ENCODE assay signal across 7 mouse cellular contexts in the genomic region with DNA sequence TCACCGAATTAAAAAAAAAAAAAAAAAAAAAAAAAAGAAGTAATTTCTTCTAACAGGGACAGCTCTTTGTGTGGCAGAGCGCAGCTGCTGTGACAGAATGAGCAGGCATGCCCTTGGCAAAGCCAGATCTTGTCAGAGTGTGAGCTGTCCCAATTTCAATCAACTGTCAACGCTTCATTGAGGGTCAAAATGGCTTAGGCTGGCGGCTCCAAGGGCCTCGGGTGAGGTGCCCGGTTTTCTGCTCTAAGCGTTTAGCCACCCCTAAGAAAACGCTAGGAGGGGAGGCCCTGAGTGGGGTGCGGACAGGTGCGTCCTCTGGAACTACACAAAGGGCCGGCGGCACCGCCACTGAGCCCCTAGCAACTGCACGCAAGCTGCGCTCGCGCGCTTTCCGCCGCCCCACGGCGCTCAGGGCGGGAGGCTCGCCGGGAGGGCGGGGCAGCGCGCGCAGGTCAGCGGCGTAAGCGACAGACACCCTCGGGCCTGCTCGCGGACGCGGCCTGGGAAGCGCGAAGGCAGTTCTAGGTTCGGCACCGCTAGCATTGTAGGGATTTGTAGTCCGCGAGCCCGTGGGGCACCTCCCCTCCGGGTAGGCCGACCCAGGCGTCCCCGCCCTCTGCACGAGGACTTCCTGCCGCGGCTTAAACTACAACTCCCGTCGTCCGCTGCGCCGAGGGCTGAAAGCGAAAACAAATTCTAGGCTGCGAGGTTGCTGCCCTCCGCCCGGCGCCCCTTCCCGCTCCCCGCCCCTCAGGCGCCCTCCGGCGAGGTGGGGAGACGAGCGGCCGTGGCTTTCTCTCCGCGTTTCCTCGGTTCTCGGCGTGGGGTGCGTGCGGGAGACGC. TPM values are rescaled to one million over a fixed set of nuclear protein-coding genes. Genes with fewer than 3 reads are reported as not detected.
DNase-seq lines count a peak whose midpoint lies in the region; ATAC-seq lines count a peak whose summit lies in the region.

No protein-coding gene starts in this region.

- H3K4me1 ChIP-seq in embryonic facial prominence, embryonic 11.5 days (ENCODE audit: control insufficient read depth, insufficient read depth, low read length) = no peaks in the 10 kb centered on the region
- peaks cover 27% of the 10 kb centered on the region for H3K4me1 ChIP-seq in limb, embryonic 10.5 days
- peaks cover 33% of the 10 kb centered on the region for H3K4me1 ChIP-seq in midbrain, embryonic 13.5 days (replicated peaks)

- H3K9ac ChIP-seq in embryonic facial prominence, embryonic 11.5 days (replicated peaks; ENCODE audit: low read length) = peak overlapping the region; percentile 89
- peak overlapping the region; percentile 91 for H3K9ac ChIP-seq in midbrain, embryonic 13.5 days (replicated peaks)

- H3K9me3 ChIP-seq in embryonic facial prominence, embryonic 11.5 days (replicated peaks; ENCODE audit: control insufficient read depth, low read length) = no peaks in the 10 kb centered on the region
- no peaks in the 10 kb centered on the region; the same call in 1 of the 2 replicates for H3K9me3 ChIP-seq in limb, embryonic 10.5 days (replicated peaks)
- H3K9me3 ChIP-seq in midbrain, embryonic 13.5 days = no peaks in the 10 kb centered on the region

- peak; percentile 100 for ATAC-seq in embryonic facial prominence, embryonic 11.5 days (replicated peaks; ENCODE audit: insufficient number of reproducible peaks, low FRiP score, low TSS enrichment, low read depth)
- ATAC-seq in granulocyte monocyte progenitor cell, adult 5-6 weeks (replicated peaks; ENCODE audit: poor library complexity, severe bottlenecking) = peak; percentile 88
- peak; percentile 99 for ATAC-seq in midbrain, embryonic 13.5 days

- peak overlapping the region; percentile 90 for H3K27ac ChIP-seq in embryonic facial prominence, embryonic 11.5 days (replicated peaks; ENCODE audit: low read depth, low read length)
- H3K27ac ChIP-seq in limb, embryonic 10.5 days = peak overlapping the region; percentile 98
- peak overlapping the region; percentile 97 for H3K27ac ChIP-seq in midbrain, embryonic 13.5 days

- peak; percentile 99 for DNase-seq in adrenal gland, postnatal 14 days
- peak; percentile 98 for DNase-seq in embryonic facial prominence, embryonic 11.5 days (ENCODE audit: low spot score)
- DNase-seq in kidney, adult 11 months = peak; percentile 99
- DNase-seq in limb, embryonic 10.5 days (ENCODE audit: low spot score) = peak; percentile 96
- DNase-seq in spleen, adult 12 weeks (ENCODE audit: low spot score) = peak; percentile 96

- H3K36me3 ChIP-seq in embryonic facial prominence, embryonic 11.5 days (replicated peaks; ENCODE audit: control insufficient read depth, insufficient read depth, low read depth, low read length) = no peaks in the 10 kb centered on the region
- peaks cover 11% of the 10 kb centered on the region for H3K36me3 ChIP-seq in limb, embryonic 10.5 days
- no peaks in the 10 kb centered on the region for H3K36me3 ChIP-seq in midbrain, embryonic 13.5 days

- WGBS in embryonic facial prominence, embryonic 11.5 days = under 1% methylated on average over 76 of the region's 77 CpGs
- under 1% methylated on average over 76 of the region's 77 CpGs for WGBS in limb, embryonic 10.5 days
- under 1% methylated on average over 77 of the region's 77 CpGs for WGBS in midbrain, embryonic 13.5 days

- peak overlapping the region; percentile 73 for H3K4me2 ChIP-seq in embryonic facial prominence, embryonic 11.5 days (ENCODE audit: low read depth, low read length)
- H3K4me2 ChIP-seq in midbrain, embryonic 13.5 days (replicated peaks) = peak overlapping the region; percentile 74

- H3K4me3 ChIP-seq in embryonic facial prominence, embryonic 11.5 days (ENCODE audit: low read depth, low read length) = peak overlapping the region; percentile 92
- H3K4me3 ChIP-seq in limb, embryonic 10.5 days = peak overlapping the region; percentile 76
- peak overlapping the region; percentile 93 for H3K4me3 ChIP-seq in midbrain, embryonic 13.5 days (replicated peaks)

- no peaks in the 10 kb centered on the region for H3K27me3 ChIP-seq in embryonic facial prominence, embryonic 11.5 days (ENCODE audit: control insufficient read depth, insufficient read depth, low read length)
- H3K27me3 ChIP-seq in limb, embryonic 10.5 days (ENCODE audit: low read depth, poor library complexity, severe bottlenecking) = no peaks in the 10 kb centered on the region
- H3K27me3 ChIP-seq in midbrain, embryonic 13.5 days = no peaks in the 10 kb centered on the region

RNA-seq across cellular contexts. Expression of a gene that starts 0.5 kb away (rescaled TPM):
- total RNA-seq in adrenal gland, postnatal 14 days (2021) = 47.6 and 50.4 TPM in 2 replicates
- polyA plus RNA-seq in embryonic facial prominence, embryonic 11.5 days (2014; fragmentation: Nextera tagmentation; extraction: Ambion mirVana) = 19.5 and 22.9 TPM in 2 replicates
- 77.1 and 77.9 TPM in 2 replicates for total RNA-seq in granulocyte monocyte progenitor cell, adult 5-6 weeks (2014; fragmentation: Nextera tagmentation)
- 70.8 and 81.2 TPM in 2 replicates for total RNA-seq in granulocyte monocyte progenitor cell, adult 5-6 weeks (2017)
- 15.4 and 16.6 TPM in 2 replicates for polyA plus RNA-seq in limb, embryonic 10.5 days (2016; fragmentation: Nextera tagmentation; extraction: Ambion mirVana)
- 10.5 and 11.0 TPM in 2 replicates for polyA plus RNA-seq in midbrain, embryonic 13.5 days (2015; fragmentation: Nextera tagmentation; extraction: Ambion mirVana)

Comparison
In these comparisons a context has a peak if more than half of its experiments do, and no peak if none do; other contexts are left out.
1. Peak in every context shown above with its lines: DNase-seq, ATAC-seq, H3K4me3 ChIP-seq and H3K27ac ChIP-seq.